Mouse (Mus musculus): ENCODE data around the gene Zfp646.

DNA sequence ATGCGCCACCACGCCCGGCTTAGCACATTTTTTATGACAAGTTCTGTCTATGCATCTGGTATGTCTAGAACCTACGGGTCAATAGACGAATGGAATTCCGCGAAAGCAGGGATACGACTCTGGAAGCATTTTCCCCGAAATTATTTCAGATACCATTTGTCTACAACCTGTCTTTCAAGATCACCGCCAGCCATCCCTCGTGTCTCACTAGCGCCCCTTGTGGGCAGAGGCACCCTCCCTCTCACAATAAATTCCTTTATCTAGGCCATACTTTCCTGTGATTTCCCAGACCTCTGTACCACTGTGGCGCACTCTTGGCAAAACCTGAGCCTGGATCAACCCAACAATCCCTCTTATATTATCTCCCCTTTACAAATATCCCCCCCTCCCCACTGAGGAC, 20.4 kb downstream of the Zfp646 start:
- peak; percentile 42; the same call in 1 of the 2 replicates for TF ChIP-seq CTCF (IDR thresholded peaks at IDR 0.05; ENCODE audit: borderline replicate concordance, control insufficient read depth, extremely low read depth, insufficient read depth, low read length, poor library complexity)
- TF ChIP-seq POLR2A (IDR thresholded peaks at IDR 0.05; ENCODE audit: control insufficient read depth, extremely low read depth, insufficient read depth, low read length, poor library complexity): no peak
